Mouse (Mus musculus) cerebellum, postnatal 25 days (tissue): Measurements from ENCODE around the gene Col4a1.

Experiments
- DNase-seq, 2 experiments: peaks; one replicate each; pipeline ENCODE4 v3.0.0; 2021; ENCODE audit warnings: mixed read lengths in 2 of 2

Col4a1 gene

GRCm38 (mm10) chr8:11173284-11174191 lies 139.1 kb downstream of the Col4a1 start:
- DNase-seq = peak; percentile 67 to 79

GRCm38 (mm10) chr8:11171526-11171925 lies 141.1 kb downstream of the Col4a1 start:
- DNase-seq = peak; percentile 68 to 85

- DNase-seq = no peak
Observed at GRCm38 (mm10) chr8:11169383-11169782, 143.2 kb downstream of the Col4a1 start.

- no peak for DNase-seq
Observed at GRCm38 (mm10) chr8:11168780-11169179, 143.8 kb downstream of the Col4a1 start.

GRCm38 (mm10) chr8:11167955-11168354 lies 144.7 kb downstream of the Col4a1 start:
- DNase-seq = no peak

GRCm38 (mm10) chr8:11165592-11165991 lies 147.0 kb downstream of the Col4a1 start:
- DNase-seq = no peak

- peak; percentile 26 to 27 for DNase-seq
Observed at GRCm38 (mm10) chr8:11156319-11156692, 156.3 kb downstream of the Col4a1 start.

GRCm38 (mm10) chr8:11155579-11156318 lies 156.9 kb downstream of the Col4a1 start:
- DNase-seq = peak; percentile 36 to 54

- peak; percentile 51 to 63 for DNase-seq
Observed at GRCm38 (mm10) chr8:11150268-11150667, 162.4 kb downstream of the Col4a1 start.

- peak; percentile 62 to 67 for DNase-seq
Observed at GRCm38 (mm10) chr8:11149201-11149810, 163.3 kb downstream of the Col4a1 start.

- no peak for DNase-seq
Observed at GRCm38 (mm10) chr8:11148797-11149196, 163.8 kb downstream of the Col4a1 start.
